Mouse (Mus musculus) liver, embryonic 14 days (tissue): Measurements from ENCODE around the gene Avil. TPM values are rescaled to one million over a fixed set of nuclear protein-coding genes. Genes with fewer than 3 reads are reported as not detected.

Experiments used
- polyA plus RNA-seq: library from polyadenylated mRNA; depleted of rRNA; stranded (reverse); fragments of >200 nt; gene quantifications from 2 replicates; pipeline ENCODE4 v1.2.3, GENCODE M21; 2012; rRNA removed

Gene Avil
- polyA plus RNA-seq = 0.02 and 0.06 TPM in 2 replicates

GRCm38 (mm10) chr10:127000529-127000928, at the start of gene Avil:
Avil (plus strand) TSS chr10:127000709.

GRCm38 (mm10) chr10:126978277-126978994, 22.1 kb upstream of the Avil start, which contains the start of gene Ctdsp2:
Ctdsp2 (plus strand) TSS chr10:126978717.

GRCm38 (mm10) chr10:127030336-127031296, 30.1 kb downstream of the Avil start, which contains the start of gene Tsfm:
Tsfm (minus strand) TSS chr10:127030840.

GRCm38 (mm10) chr10:127041274-127041766, 40.8 kb downstream of the Avil start, which contains the start of the genes Mettl1 and Eef1akmt3:
Mettl1 (plus strand) TSS chr10:127041414.
Eef1akmt3 (minus strand) TSS chr10:127041513.

GRCm38 (mm10) chr10:127047954-127048353, 47.4 kb downstream of the Avil start, which contains the start of gene Cyp27b1:
Cyp27b1 (plus strand) TSS chr10:127048250.

GRCm38 (mm10) chr10:127059968-127060916, 59.7 kb downstream of the Avil start, which contains the start of gene March9:
March9 (minus strand) TSS chr10:127060184.

GRCm38 (mm10) chr10:127063239-127063872, 62.8 kb downstream of the Avil start, which contains the start of gene Cdk4:
Cdk4 (plus strand) TSS chr10:127063534.

Other genes with a start within 250 kb of the Avil start
- 4.4 and 4.7 TPM in 2 replicates for gene Atp23, start 99.4 kb upstream of the Avil start, polyA plus RNA-seq
- gene Ctdsp2, start 22.0 kb upstream of the Avil start, polyA plus RNA-seq = 17.5 and 20.0 TPM in 2 replicates
- gene Tsfm, start 30.1 kb downstream of the Avil start, polyA plus RNA-seq = 25.2 and 29.6 TPM in 2 replicates
- 12.8 and 14.1 TPM in 2 replicates for gene Mettl1, start 40.7 kb downstream of the Avil start, polyA plus RNA-seq
- gene Eef1akmt3, start 40.8 kb downstream of the Avil start, polyA plus RNA-seq = 0.05 and 0.08 TPM in 2 replicates
- gene Cyp27b1, start 47.5 kb downstream of the Avil start, polyA plus RNA-seq = 0.03 and 0.08 TPM in 2 replicates
- gene March9, start 59.5 kb downstream of the Avil start, polyA plus RNA-seq = 0.09 and 0.11 TPM in 2 replicates
- 209 and 248 TPM in 2 replicates for gene Cdk4, start 62.8 kb downstream of the Avil start, polyA plus RNA-seq
- gene Tspan31, start 69.6 kb downstream of the Avil start, polyA plus RNA-seq = 34.4 and 41.3 TPM in 2 replicates
- gene Agap2, start 74.6 kb downstream of the Avil start, polyA plus RNA-seq = 1.4 and 2.2 TPM in 2 replicates
- gene Os9, start 120.4 kb downstream of the Avil start, polyA plus RNA-seq = 26.4 and 26.9 TPM in 2 replicates
- 7.2 and 11.2 TPM in 2 replicates for gene B4galnt1, start 164.5 kb downstream of the Avil start, polyA plus RNA-seq
- 2.0 and 2.2 TPM in 2 replicates for gene Slc26a10, start 179.9 kb downstream of the Avil start, polyA plus RNA-seq
- gene Arhgef25, start 189.4 kb downstream of the Avil start, polyA plus RNA-seq = 7.5 and 7.6 TPM in 2 replicates
- 29.2 and 32.7 TPM in 2 replicates for gene Dtx3, start 195.0 kb downstream of the Avil start, polyA plus RNA-seq
- 27.4 and 31.2 TPM in 2 replicates for gene Pip4k2c, start 210.9 kb downstream of the Avil start, polyA plus RNA-seq